Mouse (Mus musculus): ENCODE results near the gene Ttc28. TPM values are rescaled to one million over a fixed set of nuclear protein-coding genes. Genes with fewer than 3 reads are reported as not detected.

The Ttc28 gene
- polyA plus RNA-seq, 1 experiment: 4.8 TPM

- Histone ChIP-seq H3K36me3 (ENCODE audit: control insufficient read depth, insufficient read depth, low read length) (no peaks in the 10 kb centered on the region), H3K27ac (ENCODE audit: control insufficient read depth, insufficient read depth, low read length) (no peak overlapping the region), H3K4me1 (replicated peaks; ENCODE audit: control insufficient read depth, insufficient read depth, low read length) (peaks cover 2% of the 10 kb centered on the region; the same call in 1 of the 2 replicates), H3K27me3 (ENCODE audit: control insufficient read depth, insufficient read depth, low read length) (no peaks in the 10 kb centered on the region), H3K4me3 (ENCODE audit: control insufficient read depth, insufficient read depth, low read length) (no peak overlapping the region)
- TF ChIP-seq CTCF (IDR thresholded peaks at IDR 0.05; ENCODE audit: borderline replicate concordance, control insufficient read depth, extremely low read depth, insufficient read depth, low read length, poor library complexity) (no peak), POLR2A (IDR thresholded peaks at IDR 0.05; ENCODE audit: control insufficient read depth, extremely low read depth, insufficient read depth, low read length, poor library complexity) (no peak)
- no peak for DNase-seq
- WGBS: 91% methylated on average over 10 of the region's 10 CpGs
Observed at GRCm38 (mm10) chr5:111120705-111121420, 241.3 kb downstream of the Ttc28 start.

- H3K36me3 ChIP-seq (ENCODE audit: control insufficient read depth, insufficient read depth, low read length): no peaks in the 10 kb centered on the region
- H3K4me3 ChIP-seq (ENCODE audit: control insufficient read depth, insufficient read depth, low read length): no peak overlapping the region
- no peak for DNase-seq
- no peaks in the 10 kb centered on the region for H3K27me3 ChIP-seq (ENCODE audit: control insufficient read depth, insufficient read depth, low read length)
- H3K27ac ChIP-seq (ENCODE audit: control insufficient read depth, insufficient read depth, low read length): no peak overlapping the region
- no peak for TF ChIP-seq POLR2A (IDR thresholded peaks at IDR 0.05; ENCODE audit: control insufficient read depth, extremely low read depth, insufficient read depth, low read length, poor library complexity)
- TF ChIP-seq CTCF (IDR thresholded peaks at IDR 0.05; ENCODE audit: borderline replicate concordance, control insufficient read depth, extremely low read depth, insufficient read depth, low read length, poor library complexity): no peak
- 94% methylated on average over 9 of the region's 9 CpGs for WGBS
- no peaks in the 10 kb centered on the region for H3K4me1 ChIP-seq (replicated peaks; ENCODE audit: control insufficient read depth, insufficient read depth, low read length)
Observed at GRCm38 (mm10) chr5:111122332-111123049, 242.9 kb downstream of the Ttc28 start.

- DNase-seq: no peak
- H3K4me1 ChIP-seq (replicated peaks; ENCODE audit: control insufficient read depth, insufficient read depth, low read length): 0 out of 2 replicates have a peak, but pooled peaks cover under 1% of the 10 kb centered on the region
- H3K36me3 ChIP-seq (ENCODE audit: control insufficient read depth, insufficient read depth, low read length): no peaks in the 10 kb centered on the region
- H3K27me3 ChIP-seq (ENCODE audit: control insufficient read depth, insufficient read depth, low read length): no peaks in the 10 kb centered on the region
- H3K4me3 ChIP-seq (ENCODE audit: control insufficient read depth, insufficient read depth, low read length): no peak overlapping the region
- WGBS: 86% methylated on average over 12 of the region's 12 CpGs
- no peak for TF ChIP-seq CTCF (IDR thresholded peaks at IDR 0.05; ENCODE audit: borderline replicate concordance, control insufficient read depth, extremely low read depth, insufficient read depth, low read length, poor library complexity)
- no peak for TF ChIP-seq POLR2A (IDR thresholded peaks at IDR 0.05; ENCODE audit: control insufficient read depth, extremely low read depth, insufficient read depth, low read length, poor library complexity)
- H3K27ac ChIP-seq (ENCODE audit: control insufficient read depth, insufficient read depth, low read length): no peak overlapping the region
Observed at GRCm38 (mm10) chr5:111123050-111123746, 243.6 kb downstream of the Ttc28 start.

GRCm38 (mm10) chr5:111124620-111125200 is 245.1 kb downstream of the Ttc28 start:
- no peak overlapping the region for H3K4me3 ChIP-seq (ENCODE audit: control insufficient read depth, insufficient read depth, low read length)
- 57% methylated on average over 7 of the region's 7 CpGs for WGBS
- H3K36me3 ChIP-seq (ENCODE audit: control insufficient read depth, insufficient read depth, low read length): no peaks in the 10 kb centered on the region
- H3K4me1 ChIP-seq (replicated peaks; ENCODE audit: control insufficient read depth, insufficient read depth, low read length): 0 out of 2 replicates have a peak, but pooled peaks cover 2% of the 10 kb centered on the region
- no peak for TF ChIP-seq POLR2A (IDR thresholded peaks at IDR 0.05; ENCODE audit: control insufficient read depth, extremely low read depth, insufficient read depth, low read length, poor library complexity)
- no peak for TF ChIP-seq CTCF (IDR thresholded peaks at IDR 0.05; ENCODE audit: borderline replicate concordance, control insufficient read depth, extremely low read depth, insufficient read depth, low read length, poor library complexity)
- no peak overlapping the region for H3K27ac ChIP-seq (ENCODE audit: control insufficient read depth, insufficient read depth, low read length)
- no peaks in the 10 kb centered on the region for H3K27me3 ChIP-seq (ENCODE audit: control insufficient read depth, insufficient read depth, low read length)
- DNase-seq: no peak

- no peaks in the 10 kb centered on the region for H3K27me3 ChIP-seq (ENCODE audit: control insufficient read depth, insufficient read depth, low read length)
- DNase-seq: no peak
- WGBS: 96% methylated on average over 12 of the region's 12 CpGs
- H3K27ac ChIP-seq (ENCODE audit: control insufficient read depth, insufficient read depth, low read length): no peak overlapping the region
- no peak overlapping the region for H3K4me3 ChIP-seq (ENCODE audit: control insufficient read depth, insufficient read depth, low read length)
- no peaks in the 10 kb centered on the region for H3K36me3 ChIP-seq (ENCODE audit: control insufficient read depth, insufficient read depth, low read length)
- TF ChIP-seq POLR2A (IDR thresholded peaks at IDR 0.05; ENCODE audit: control insufficient read depth, extremely low read depth, insufficient read depth, low read length, poor library complexity) (no peak), CTCF (IDR thresholded peaks at IDR 0.05; ENCODE audit: borderline replicate concordance, control insufficient read depth, extremely low read depth, insufficient read depth, low read length, poor library complexity) (no peak)
- 0 out of 2 replicates have a peak, but pooled peaks cover 2% of the 10 kb centered on the region for H3K4me1 ChIP-seq (replicated peaks; ENCODE audit: control insufficient read depth, insufficient read depth, low read length)
Observed at GRCm38 (mm10) chr5:111125746-111126145, 246.1 kb downstream of the Ttc28 start.

- 0 out of 2 replicates have a peak, but pooled peaks cover 2% of the 10 kb centered on the region for H3K4me1 ChIP-seq (replicated peaks; ENCODE audit: control insufficient read depth, insufficient read depth, low read length)
Observed at GRCm38 (mm10) chr5:111127786-111128185, 248.2 kb downstream of the Ttc28 start.

More at GRCm38 (mm10) chr5:111127786-111128185, 248.2 kb downstream of the Ttc28 start:
- no peaks in the 10 kb centered on the region for H3K27me3 ChIP-seq (ENCODE audit: control insufficient read depth, insufficient read depth, low read length)
- H3K4me3 ChIP-seq (ENCODE audit: control insufficient read depth, insufficient read depth, low read length): no peak overlapping the region
- no peaks in the 10 kb centered on the region for H3K36me3 ChIP-seq (ENCODE audit: control insufficient read depth, insufficient read depth, low read length)
- DNase-seq: no peak
- TF ChIP-seq CTCF (IDR thresholded peaks at IDR 0.05; ENCODE audit: borderline replicate concordance, control insufficient read depth, extremely low read depth, insufficient read depth, low read length, poor library complexity) (no peak), POLR2A (IDR thresholded peaks at IDR 0.05; ENCODE audit: control insufficient read depth, extremely low read depth, insufficient read depth, low read length, poor library complexity) (no peak)
- H3K27ac ChIP-seq (ENCODE audit: control insufficient read depth, insufficient read depth, low read length): no peak overlapping the region
- WGBS: 93% methylated on average over 5 of the region's 5 CpGs
